Mouse (Mus musculus) midbrain, embryonic 12.5 days (tissue): ENCODE data around the gene 2010111I01Rik. TPM values are rescaled to one million over a fixed set of nuclear protein-coding genes. Genes with fewer than 3 reads are reported as not detected.

ENCODE experiments used
- ATAC-seq: fragments of 200-750 bp; cut with Nextera tagmentation; 2 replicates; pipeline ENCODE4 v1.8.0; 2017; ENCODE audit warnings: low read depth, moderate TSS enrichment, moderate library complexity; ENCODE audit not compliant: low FRiP score
- H3K27ac ChIP-seq: fragments of 300-500 bp; sonication (generic); replicated peaks from 2 replicates; pipeline ENCODE4 v1.5.1; 2016; ENCODE audit warnings: mild to moderate bottlenecking
- H3K27me3 ChIP-seq: fragments of 300-500 bp; sonication (generic); 2 replicates; pipeline ENCODE4 v1.6.1; 2016; ENCODE audit warnings: mild to moderate bottlenecking
- H3K36me3 ChIP-seq: fragments of 300-500 bp; sonication (generic); 2 replicates; pipeline ENCODE4 v1.6.1; 2016
- H3K4me1 ChIP-seq: fragments of 300-500 bp; sonication (generic); 2 replicates; pipeline ENCODE4 v1.6.1; 2016
- H3K4me2 ChIP-seq: fragments of 300-500 bp; sonication (generic); replicated peaks from 2 replicates; pipeline ENCODE4 v1.6.1; 2016; ENCODE audit warnings: mild to moderate bottlenecking, moderate library complexity
- H3K4me3 ChIP-seq: fragments of 300-500 bp; sonication (generic); 2 replicates; pipeline ENCODE4 v1.5.1; 2016; ENCODE audit warnings: mild to moderate bottlenecking
- H3K9ac ChIP-seq: fragments of 300-500 bp; sonication (generic); replicated peaks from 2 replicates; pipeline ENCODE4 v1.6.1; 2016; ENCODE audit warnings: mild to moderate bottlenecking, moderate library complexity
- H3K9me3 ChIP-seq: fragments of 300-500 bp; sonication (generic); 2 replicates; pipeline ENCODE4 v1.6.1; 2016; ENCODE audit warnings: mild to moderate bottlenecking
- WGBS: fragments of 180-500 bp; shearing (Covaris S2); methylation state at CpG from one replicate; pipeline ENCODE4 v1.1.7; 2016; 5-methylcytosine and 5-hydroxymethylcytosine counted together
- polyA plus RNA-seq: library from polyadenylated mRNA; unstranded; fragments of >200 nt; fragmentation: Nextera tagmentation; extraction: Ambion mirVana; gene quantifications from 2 replicates; pipeline ENCODE4 v1.2.1, GENCODE M21; 2016

2010111I01Rik gene
- polyA plus RNA-seq, 1 experiment from 2014 or later: 35.7 TPM

- WGBS: 84% methylated on average over 10 of the region's 10 CpGs
- no peak for ATAC-seq
- Histone ChIP-seq H3K27ac (no peak overlapping the region), H3K27me3 (peaks cover 45% of the 10 kb centered on the region), H3K9me3 (no peaks in the 10 kb centered on the region), H3K4me1 (peaks cover 39% of the 10 kb centered on the region), H3K4me2 (peak overlapping the region; percentile 38), H3K36me3 (no peaks in the 10 kb centered on the region), H3K4me3 (no peak overlapping the region), H3K9ac (no peak overlapping the region)
Measured at GRCm38 (mm10) chr13:63274488-63275166, 309.9 kb downstream of the 2010111I01Rik start.

GRCm38 (mm10) chr13:63276389-63276788 is 311.7 kb downstream of the 2010111I01Rik start:
- H3K4me1 ChIP-seq: peaks cover 54% of the 10 kb centered on the region
- WGBS: 93% methylated on average over 4 of the region's 4 CpGs

GRCm38 (mm10) chr13:63277316-63277715 is 312.6 kb downstream of the 2010111I01Rik start:
- H3K9ac ChIP-seq: no peak overlapping the region
- no peaks in the 10 kb centered on the region for H3K9me3 ChIP-seq
- H3K4me3 ChIP-seq: no peak overlapping the region
- no peak overlapping the region for H3K27ac ChIP-seq
- no peak for ATAC-seq
- peaks cover 48% of the 10 kb centered on the region for H3K4me1 ChIP-seq
- no peak overlapping the region for H3K4me2 ChIP-seq
- whole genome bisulfite sequencing: 77% methylated on average over 5 of the region's 5 CpGs
- H3K36me3 ChIP-seq: no peaks in the 10 kb centered on the region
- H3K27me3 ChIP-seq: peaks cover 44% of the 10 kb centered on the region; the same call in 1 of the 2 replicates

More at GRCm38 (mm10) chr13:63276389-63276788, 311.7 kb downstream of the 2010111I01Rik start:
- no peak overlapping the region for H3K4me2 ChIP-seq
- ATAC-seq: no peak
- H3K27ac ChIP-seq: no peak overlapping the region
- no peaks in the 10 kb centered on the region for H3K9me3 ChIP-seq
- H3K27me3 ChIP-seq: peaks cover 42% of the 10 kb centered on the region; the same call in 1 of the 2 replicates
- H3K4me3 ChIP-seq: no peak overlapping the region
- no peak overlapping the region for H3K9ac ChIP-seq
- H3K36me3 ChIP-seq: no peaks in the 10 kb centered on the region

GRCm38 (mm10) chr13:63278141-63278631 is 313.5 kb downstream of the 2010111I01Rik start:
- H3K4me2 ChIP-seq: peak overlapping the region; percentile 41; the same call in 1 of the 2 replicates
- H3K4me3 ChIP-seq: no peak overlapping the region
- no peaks in the 10 kb centered on the region for H3K36me3 ChIP-seq
- no peaks in the 10 kb centered on the region for H3K9me3 ChIP-seq
- peaks cover 40% of the 10 kb centered on the region for H3K4me1 ChIP-seq
- WGBS: 63% methylated on average over 5 of the region's 5 CpGs
- no peak for ATAC-seq
- H3K9ac ChIP-seq: 0 out of 2 replicates have a peak overlapping the region, but pooled peaks have one; percentile 24
- peaks cover 42% of the 10 kb centered on the region; the same call in 1 of the 2 replicates for H3K27me3 ChIP-seq
- no peak overlapping the region for H3K27ac ChIP-seq

GRCm38 (mm10) chr13:63278796-63279475 is 314.2 kb downstream of the 2010111I01Rik start:
- peak; percentile 81 for ATAC-seq
- no peak overlapping the region for H3K4me3 ChIP-seq
- H3K9me3 ChIP-seq: no peaks in the 10 kb centered on the region
- H3K36me3 ChIP-seq: no peaks in the 10 kb centered on the region
- WGBS: 9% methylated on average over 10 of the region's 10 CpGs
- H3K27me3 ChIP-seq: peaks cover 39% of the 10 kb centered on the region; the same call in 1 of the 2 replicates
- H3K4me1 ChIP-seq: peaks cover 36% of the 10 kb centered on the region
- H3K4me2 ChIP-seq: peak overlapping the region; percentile 41
- H3K9ac ChIP-seq: no peak overlapping the region
- H3K27ac ChIP-seq: peak overlapping the region; percentile 61; the same call in 1 of the 2 replicates

- Histone ChIP-seq H3K4me3 (no peak overlapping the region), H3K4me2 (no peak overlapping the region)
- ATAC-seq: no peak
Measured at GRCm38 (mm10) chr13:63279807-63280206, 315.1 kb downstream of the 2010111I01Rik start.

GRCm38 (mm10) chr13:63280344-63280743 is 315.7 kb downstream of the 2010111I01Rik start:
- WGBS: 54% methylated on average over 3 of the region's 3 CpGs
- Histone ChIP-seq H3K4me2 (no peak overlapping the region), H3K36me3 (no peaks in the 10 kb centered on the region), H3K4me3 (no peak overlapping the region), H3K27ac (no peak overlapping the region), H3K27me3 (peaks cover 27% of the 10 kb centered on the region; the same call in 1 of the 2 replicates), H3K4me1 (peaks cover 34% of the 10 kb centered on the region), H3K9me3 (no peaks in the 10 kb centered on the region), H3K9ac (no peak overlapping the region)
- no peak for ATAC-seq

More at GRCm38 (mm10) chr13:63279807-63280206, 315.1 kb downstream of the 2010111I01Rik start:
- WGBS: 61% methylated on average over 8 of the region's 8 CpGs
- no peak overlapping the region for H3K9ac ChIP-seq
- H3K4me1 ChIP-seq: peaks cover 34% of the 10 kb centered on the region
- H3K27ac ChIP-seq: 0 out of 2 replicates have a peak overlapping the region, but pooled peaks have one; percentile 61
- H3K9me3 ChIP-seq: no peaks in the 10 kb centered on the region
- peaks cover 32% of the 10 kb centered on the region; the same call in 1 of the 2 replicates for H3K27me3 ChIP-seq
- H3K36me3 ChIP-seq: no peaks in the 10 kb centered on the region

- H3K4me1 ChIP-seq: peaks cover 34% of the 10 kb centered on the region
- no peak overlapping the region for H3K4me2 ChIP-seq
- WGBS: 82% methylated on average over 8 of the region's 8 CpGs
- no peak overlapping the region for H3K4me3 ChIP-seq
- no peak overlapping the region for H3K27ac ChIP-seq
- ATAC-seq: no peak
- H3K9me3 ChIP-seq: no peaks in the 10 kb centered on the region
- H3K27me3 ChIP-seq: peaks cover 23% of the 10 kb centered on the region; the same call in 1 of the 2 replicates
- no peak overlapping the region for H3K9ac ChIP-seq
- H3K36me3 ChIP-seq: no peaks in the 10 kb centered on the region
Measured at GRCm38 (mm10) chr13:63281206-63281605, 316.5 kb downstream of the 2010111I01Rik start.

GRCm38 (mm10) chr13:63283236-63283635 is 318.5 kb downstream of the 2010111I01Rik start:
- Histone ChIP-seq H3K27ac (no peak overlapping the region), H3K27me3 (0 out of 2 replicates have a peak, but pooled peaks cover 11% of the 10 kb centered on the region), H3K9me3 (no peaks in the 10 kb centered on the region), H3K36me3 (0 out of 2 replicates have a peak, but pooled peaks cover 4% of the 10 kb centered on the region), H3K4me2 (no peak overlapping the region), H3K4me3 (no peak overlapping the region), H3K9ac (no peak overlapping the region), H3K4me1 (peaks cover 30% of the 10 kb centered on the region)
- no peak for ATAC-seq

GRCm38 (mm10) chr13:63284748-63285147 is 320.1 kb downstream of the 2010111I01Rik start:
- 0 out of 2 replicates have a peak, but pooled peaks cover 4% of the 10 kb centered on the region for H3K36me3 ChIP-seq
- H3K4me2 ChIP-seq: no peak overlapping the region
- H3K4me3 ChIP-seq: no peak overlapping the region
- H3K4me1 ChIP-seq: peaks cover 17% of the 10 kb centered on the region
- 94% methylated on average over 3 of the region's 3 CpGs for WGBS
- 0 out of 2 replicates have a peak, but pooled peaks cover 11% of the 10 kb centered on the region for H3K27me3 ChIP-seq
- no peaks in the 10 kb centered on the region for H3K9me3 ChIP-seq
- no peak for ATAC-seq
- no peak overlapping the region for H3K27ac ChIP-seq
- H3K9ac ChIP-seq: no peak overlapping the region

GRCm38 (mm10) chr13:63286483-63287102 is 321.9 kb downstream of the 2010111I01Rik start:
- no peak for ATAC-seq
- Histone ChIP-seq H3K9me3 (no peaks in the 10 kb centered on the region), H3K9ac (no peak overlapping the region), H3K27me3 (0 out of 2 replicates have a peak, but pooled peaks cover under 1% of the 10 kb centered on the region), H3K36me3 (0 out of 2 replicates have a peak, but pooled peaks cover 4% of the 10 kb centered on the region), H3K4me2 (no peak overlapping the region), H3K4me3 (no peak overlapping the region), H3K4me1 (0 out of 2 replicates have a peak, but pooled peaks cover 6% of the 10 kb centered on the region), H3K27ac (no peak overlapping the region)
- WGBS: 87% methylated on average over 11 of the region's 11 CpGs
